Mouse (Mus musculus): ENCODE results near the gene Pdha1. TPM values are rescaled to one million over a fixed set of nuclear protein-coding genes. Genes with fewer than 3 reads are reported as not detected.

Pdha1 gene
- 100 to 1,000 TPM; 228 to 238 TPM for total RNA-seq (2021)

GRCm38 (mm10) chrX:160137861-160138717, at the start of gene Pdha1:
Gene Pdha1, minus strand, starts transcription at chrX:160138413.
- DNase-seq (ENCODE audit: extremely low spot score in 1 of 2, low spot score in 1 of 2): peak; percentile 63 to 65

GRCm38 (mm10) chrX:160179032-160179431, 40.8 kb upstream of the Pdha1 start:
- DNase-seq (ENCODE audit: extremely low spot score in 1 of 2, low spot score in 1 of 2): no peak

GRCm38 (mm10) chrX:160170150-160170549, 31.9 kb upstream of the Pdha1 start:
- DNase-seq (ENCODE audit: extremely low spot score in 1 of 2, low spot score in 1 of 2): peak; percentile 33 to 84

- DNase-seq (ENCODE audit: extremely low spot score in 1 of 2, low spot score in 1 of 2): no peak
Measured at GRCm38 (mm10) chrX:160166246-160166985, 28.2 kb upstream of the Pdha1 start.

GRCm38 (mm10) chrX:160164259-160164658, 26.0 kb upstream of the Pdha1 start:
- no peak for DNase-seq (ENCODE audit: extremely low spot score in 1 of 2, low spot score in 1 of 2)

GRCm38 (mm10) chrX:160153147-160153815, 15.1 kb upstream of the Pdha1 start:
- DNase-seq (ENCODE audit: extremely low spot score in 1 of 2, low spot score in 1 of 2): peak in 1 of 2 experiments; percentile 12

GRCm38 (mm10) chrX:160148859-160149258, 10.6 kb upstream of the Pdha1 start:
- no peak for DNase-seq (ENCODE audit: extremely low spot score in 1 of 2, low spot score in 1 of 2)

GRCm38 (mm10) chrX:160147406-160147805, 9.2 kb upstream of the Pdha1 start:
- DNase-seq (ENCODE audit: extremely low spot score in 1 of 2, low spot score in 1 of 2): no peak

- DNase-seq (ENCODE audit: extremely low spot score in 1 of 2, low spot score in 1 of 2): no peak
Measured at GRCm38 (mm10) chrX:160146806-160147205, 8.6 kb upstream of the Pdha1 start.

- DNase-seq (ENCODE audit: extremely low spot score in 1 of 2, low spot score in 1 of 2): no peak
Measured at GRCm38 (mm10) chrX:160137177-160137860, 894 bp downstream of the Pdha1 start.

- no peak for DNase-seq (ENCODE audit: extremely low spot score in 1 of 2, low spot score in 1 of 2)
Measured at GRCm38 (mm10) chrX:160136153-160136552, 2.1 kb downstream of the Pdha1 start.

- no peak for DNase-seq (ENCODE audit: extremely low spot score in 1 of 2, low spot score in 1 of 2)
Measured at GRCm38 (mm10) chrX:160135719-160136118, 2.5 kb downstream of the Pdha1 start.

- no peak for DNase-seq (ENCODE audit: extremely low spot score in 1 of 2, low spot score in 1 of 2)
Measured at GRCm38 (mm10) chrX:160134136-160134843, 3.9 kb downstream of the Pdha1 start.

- peak in 1 of 2 experiments; percentile 71 for DNase-seq (ENCODE audit: extremely low spot score in 1 of 2, low spot score in 1 of 2)
Measured at GRCm38 (mm10) chrX:160116658-160117057, 21.6 kb downstream of the Pdha1 start.

- no peak for DNase-seq (ENCODE audit: extremely low spot score in 1 of 2, low spot score in 1 of 2)
Measured at GRCm38 (mm10) chrX:160116074-160116473, 22.1 kb downstream of the Pdha1 start.

- DNase-seq (ENCODE audit: extremely low spot score in 1 of 2, low spot score in 1 of 2): no peak
Measured at GRCm38 (mm10) chrX:160113777-160114176, 24.4 kb downstream of the Pdha1 start.

- DNase-seq (ENCODE audit: extremely low spot score in 1 of 2, low spot score in 1 of 2): no peak
Measured at GRCm38 (mm10) chrX:160107817-160108216, 30.4 kb downstream of the Pdha1 start.

- no peak for DNase-seq (ENCODE audit: extremely low spot score in 1 of 2, low spot score in 1 of 2)
Measured at GRCm38 (mm10) chrX:160091973-160092372, 46.2 kb downstream of the Pdha1 start.
